9 mouse cellular contexts compared by ENCODE assay signal in the genomic region with DNA sequence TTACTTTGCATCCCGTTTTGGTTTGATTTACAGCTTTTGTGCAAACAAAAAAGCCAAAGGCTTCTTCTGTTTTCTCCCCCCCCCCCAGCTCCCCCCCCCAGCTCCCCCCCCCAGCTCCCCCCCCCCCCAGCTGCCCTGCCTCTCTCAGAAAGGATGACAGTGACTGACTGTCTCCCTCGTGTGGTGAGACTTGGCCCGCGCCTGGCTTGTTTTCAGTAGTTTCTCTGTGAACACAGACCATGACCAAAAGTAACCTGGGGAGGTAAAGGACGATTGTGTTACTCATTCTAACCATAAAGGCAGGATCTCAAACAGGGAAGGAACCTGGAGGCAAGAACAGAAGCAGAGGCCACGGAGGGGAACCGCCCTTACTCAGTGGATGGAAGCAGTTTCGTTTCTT. TPM values are rescaled to one million over a fixed set of nuclear protein-coding genes. Genes with fewer than 3 reads are reported as not detected.
DNase-seq lines count a peak whose midpoint lies in the region; ATAC-seq and TF ChIP-seq lines count a peak whose summit lies in the region.
"Had no signal": no experiment of that assay in that cellular context is flagged by ENCODE, and none has a peak within 500 bp of the region (broad histone marks: within the 10 kb centered on the region; RNA-seq: fewer than 3 reads in every experiment).

No protein-coding gene starts in this region.

- no peak overlapping the region for H3K4me2 ChIP-seq in liver, postnatal 0 days (ENCODE audit: low read depth, low read length)
- no peak overlapping the region for H3K4me2 ChIP-seq in liver, embryonic 11.5 days
- H3K4me2 ChIP-seq: limb, embryonic 13.5 days had no signal

- TF ChIP-seq EP300 in liver, postnatal 0 days (IDR thresholded peaks at IDR 0.05; ENCODE audit: low read depth), result no peak

- TF ChIP-seq CTCF in liver, postnatal 0 days (IDR thresholded peaks at IDR 0.05; ENCODE audit: low read depth), result peak; percentile 56

- no peaks in the 10 kb centered on the region for H3K27me3 ChIP-seq in liver, postnatal 0 days (ENCODE audit: insufficient read depth, low read length)
- no peaks in the 10 kb centered on the region for H3K27me3 ChIP-seq in liver, embryonic 11.5 days (replicated peaks; ENCODE audit: control insufficient read depth, insufficient read depth, low read length)
- H3K27me3 ChIP-seq: limb, embryonic 13.5 days had no signal

- H3K4me3 ChIP-seq in liver, postnatal 0 days (ENCODE audit: low read depth, low read length), result no peak overlapping the region
- H3K4me3 ChIP-seq in liver, embryonic 11.5 days (ENCODE audit: low read depth, low read length), result no peak overlapping the region
- H3K4me3 ChIP-seq: limb, embryonic 13.5 days had no signal

- H3K9me3 ChIP-seq in liver, postnatal 0 days (ENCODE audit: low read length), result no peaks in the 10 kb centered on the region
- H3K9me3 ChIP-seq in liver, embryonic 11.5 days (ENCODE audit: control insufficient read depth, low read length), result no peaks in the 10 kb centered on the region
- H3K9me3 ChIP-seq: limb, embryonic 13.5 days had no signal

- no peak for ATAC-seq in liver, postnatal 0 days
- no peak for ATAC-seq in liver, embryonic 11.5 days (replicated peaks; ENCODE audit: low FRiP score)

- H3K27ac ChIP-seq in liver, postnatal 0 days (ENCODE audit: low read depth), result no peak overlapping the region
- H3K27ac ChIP-seq in liver, embryonic 11.5 days (ENCODE audit: low read depth, low read length), result no peak overlapping the region
- H3K27ac ChIP-seq: limb, embryonic 13.5 days had no signal

- H3K4me1 ChIP-seq in liver, postnatal 0 days (ENCODE audit: insufficient read depth), result no peaks in the 10 kb centered on the region
- no peaks in the 10 kb centered on the region for H3K4me1 ChIP-seq in liver, embryonic 11.5 days (replicated peaks; ENCODE audit: control insufficient read depth, insufficient read depth, low read length)

- intact Hi-C loops in left cerebral cortex, postnatal 36 days (cut with DNase I), result no loop called here

- peak; percentile 60 for DNase-seq in liver, postnatal 0 days
- DNase-seq in liver, embryonic 11.5 days (ENCODE audit: low spot score), result no peak
- DNase-seq in MN1 (ENCODE audit: low spot score), result peak; percentile 41
- peak; percentile 75 for DNase-seq in adrenal gland, postnatal 10 days
- peak; percentile 27 to 29 for DNase-seq in gastrocnemius, adult 8-10 months (ENCODE audit: low spot score in 2 of 2)
- DNase-seq in lung, postnatal 25 days (ENCODE audit: low spot score), result peak; percentile 64
- DNase-seq in left cerebral cortex, postnatal 36 days (ENCODE audit: low spot score in 2 of 2), result no peak
- DNase-seq in left cerebral cortex, adult 9 months (ENCODE audit: low spot score in 2 of 2), result no peak

- no peak overlapping the region for H3K9ac ChIP-seq in liver, postnatal 0 days (replicated peaks)
- H3K9ac ChIP-seq in liver, embryonic 11.5 days (ENCODE audit: low read depth, low read length), result no peak overlapping the region
- H3K9ac ChIP-seq: limb, embryonic 13.5 days had no signal

- 56% methylated on average over 7 of the region's 8 CpGs for WGBS in liver, postnatal 0 days (ENCODE audit: insufficient replicate concordance)
- 64% methylated on average over 8 of the region's 8 CpGs for WGBS in liver, embryonic 11.5 days

- peaks cover 36% of the 10 kb centered on the region for H3K36me3 ChIP-seq in liver, postnatal 0 days (replicated peaks; ENCODE audit: insufficient read depth, low read length)
- H3K36me3 ChIP-seq in liver, embryonic 11.5 days (ENCODE audit: control insufficient read depth, insufficient read depth, low read length), result peaks cover 10% of the 10 kb centered on the region; the same call in 1 of the 2 replicates

RNA-seq across cellular contexts. Expression of gene Tex29, which starts 52.0 kb away (rescaled TPM):
- not detected in 2 replicates for polyA plus RNA-seq in liver, postnatal 0 days (2015; fragmentation: Nextera tagmentation; extraction: Ambion mirVana)
- not detected in 2 replicates for polyA plus RNA-seq in liver, embryonic 11.5 days (2014; fragmentation: Nextera tagmentation; extraction: Ambion mirVana)
- not detected for total RNA-seq in adrenal gland, postnatal 10 days (2021)
- not detected for total RNA-seq in gastrocnemius, adult 8-10 months (2022)
- not detected for total RNA-seq in left cerebral cortex, postnatal 36 days (2021)

Comparison
In these comparisons a context has a peak if more than half of its experiments do, and no peak if none do; other contexts are left out.
1. DNase-seq: peak in liver, postnatal 0 days (single experiment), MN1 (single experiment), adrenal gland, postnatal 10 days (single experiment), gastrocnemius, adult 8-10 months (2 of 2) and lung, postnatal 25 days (single experiment); none in liver, embryonic 11.5 days (single experiment), left cerebral cortex, postnatal 36 days (0 of 2) and left cerebral cortex, adult 9 months (0 of 2).